Mouse (Mus musculus) forebrain, embryonic 14.5 days (tissue): ENCODE data around the gene Sh3pxd2a. TPM values are rescaled to one million over a fixed set of nuclear protein-coding genes. Genes with fewer than 3 reads are reported as not detected.
A peak's percentile ranks its signal among the peaks of the same experiment; 100 is the strongest.

Experiments
- ATAC-seq: fragments of 200-750 bp; cut with Nextera tagmentation; 2 replicates; pipeline ENCODE4 v1.8.0; 2017; ENCODE audit warnings: mild to moderate bottlenecking, moderate library complexity
- DNase-seq: peaks from one replicate; pipeline ENCODE4 v3.0.0-alpha.2; 2015; ENCODE audit warnings: low spot score
- H3K27ac ChIP-seq: fragments of 300-500 bp; sonication (generic); 2 replicates; pipeline ENCODE4 v1.5.1; 2014; ENCODE audit warnings: low read depth, mild to moderate bottlenecking, control low read depth, low read length, moderate library complexity
- H3K27me3 ChIP-seq: fragments of 300-500 bp; sonication (generic); replicated peaks from 2 replicates; pipeline ENCODE4 v1.6.1; 2014; ENCODE audit warnings: low read length, control low read depth, mixed read lengths; ENCODE audit not compliant: control insufficient read depth, insufficient read depth
- H3K36me3 ChIP-seq: fragments of 300-500 bp; sonication (generic); 2 replicates; pipeline ENCODE4 v1.6.1; 2014; ENCODE audit warnings: low read length, control low read depth; ENCODE audit not compliant: control insufficient read depth, insufficient read depth
- H3K4me1 ChIP-seq: fragments of 300-500 bp; sonication (generic); 2 replicates; pipeline ENCODE4 v1.6.1; 2014; ENCODE audit warnings: antibody characterized with exemption, low read length, control low read depth; ENCODE audit not compliant: control insufficient read depth, insufficient read depth
- H3K4me2 ChIP-seq: fragments of 300-500 bp; sonication (generic); 2 replicates; pipeline ENCODE4 v1.6.1; 2014; ENCODE audit warnings: mild to moderate bottlenecking, control low read depth, low read length
- H3K4me3 ChIP-seq: fragments of 300-500 bp; sonication (generic); 2 replicates; pipeline ENCODE4 v1.5.1; 2014; ENCODE audit warnings: low read depth, low read length, control low read depth
- H3K9ac ChIP-seq: fragments of 300-500 bp; sonication (generic); 2 replicates; pipeline ENCODE4 v1.6.1; 2014; ENCODE audit warnings: mild to moderate bottlenecking, low read length, control low read depth, moderate library complexity
- H3K9me3 ChIP-seq: fragments of 300-500 bp; sonication (generic); replicated peaks from 2 replicates; pipeline ENCODE4 v1.6.1; 2016; ENCODE audit warnings: low read length, control low read depth, mixed read lengths; ENCODE audit not compliant: control insufficient read depth
- WGBS: fragments of 180-500 bp; shearing (Covaris S2); extraction: QIAGEN DNeasy Blood & Tissue Kit; methylation state at CpG from one replicate; pipeline ENCODE4 v1.1.7; 2014; 5-methylcytosine and 5-hydroxymethylcytosine counted together
- polyA plus RNA-seq: library from polyadenylated mRNA; unstranded; fragments of >200 nt; fragmentation: Nextera tagmentation; extraction: Ambion mirVana; gene quantifications from 2 replicates; pipeline ENCODE4 v1.2.1, GENCODE M21; 2014

Sh3pxd2a gene
- polyA plus RNA-seq, result 3.0 and 3.4 TPM in 2 replicates

- H3K4me1 ChIP-seq, result peaks cover 14% of the 10 kb centered on the region
- DNase-seq (peak; percentile 77), ATAC-seq (peak; percentile 91)
- peak within 1 kb of the TSS; percentile 69 for H3K4me3 ChIP-seq
- 2% methylated on average over 27 of the region's 70 CpGs for WGBS
- H3K27ac ChIP-seq, result peak within 1 kb of the TSS; percentile 74
- H3K4me2 ChIP-seq, result peak within 1 kb of the TSS; percentile 94
- no peaks in the 10 kb centered on the region for H3K36me3 ChIP-seq
- H3K27me3 ChIP-seq, result no peaks in the 10 kb centered on the region
- H3K9ac ChIP-seq, result peak within 1 kb of the TSS; percentile 84
- H3K9me3 ChIP-seq, result no peaks in the 10 kb centered on the region
These were observed at the start of gene Sh3pxd2a for GRCm38 (mm10) chr19:47464304-47465241. TSS of gene Sh3pxd2a (minus strand) at chr19:47464401.

DNA sequence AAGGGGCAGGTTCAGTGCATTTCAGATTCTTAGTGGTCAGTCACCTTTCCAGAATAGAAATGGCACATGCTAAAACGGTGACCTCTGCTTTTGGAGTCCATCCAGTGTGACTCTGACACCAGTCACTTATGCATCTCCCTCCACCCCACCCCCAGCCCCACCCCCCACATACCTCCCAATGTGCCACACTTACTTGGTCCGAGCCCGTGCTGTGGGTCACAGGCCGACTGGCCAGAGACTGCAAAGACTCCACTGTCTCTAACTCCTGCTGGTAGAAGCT is 49.4 kb upstream of the Sh3pxd2a start:
- Histone ChIP-seq H3K36me3 (peaks cover 39% of the 10 kb centered on the region), H3K27ac (no peak overlapping the region), H3K4me1 (peaks cover 3% of the 10 kb centered on the region; the same call in 1 of the 2 replicates), H3K4me3 (no peak overlapping the region), H3K9me3 (no peaks in the 10 kb centered on the region), H3K9ac (no peak overlapping the region), H3K27me3 (no peaks in the 10 kb centered on the region), H3K4me2 (no peak overlapping the region)
- WGBS, result 88% methylated on average over 4 of the region's 4 CpGs
- DNase-seq (no peak), ATAC-seq (no peak)

DNA sequence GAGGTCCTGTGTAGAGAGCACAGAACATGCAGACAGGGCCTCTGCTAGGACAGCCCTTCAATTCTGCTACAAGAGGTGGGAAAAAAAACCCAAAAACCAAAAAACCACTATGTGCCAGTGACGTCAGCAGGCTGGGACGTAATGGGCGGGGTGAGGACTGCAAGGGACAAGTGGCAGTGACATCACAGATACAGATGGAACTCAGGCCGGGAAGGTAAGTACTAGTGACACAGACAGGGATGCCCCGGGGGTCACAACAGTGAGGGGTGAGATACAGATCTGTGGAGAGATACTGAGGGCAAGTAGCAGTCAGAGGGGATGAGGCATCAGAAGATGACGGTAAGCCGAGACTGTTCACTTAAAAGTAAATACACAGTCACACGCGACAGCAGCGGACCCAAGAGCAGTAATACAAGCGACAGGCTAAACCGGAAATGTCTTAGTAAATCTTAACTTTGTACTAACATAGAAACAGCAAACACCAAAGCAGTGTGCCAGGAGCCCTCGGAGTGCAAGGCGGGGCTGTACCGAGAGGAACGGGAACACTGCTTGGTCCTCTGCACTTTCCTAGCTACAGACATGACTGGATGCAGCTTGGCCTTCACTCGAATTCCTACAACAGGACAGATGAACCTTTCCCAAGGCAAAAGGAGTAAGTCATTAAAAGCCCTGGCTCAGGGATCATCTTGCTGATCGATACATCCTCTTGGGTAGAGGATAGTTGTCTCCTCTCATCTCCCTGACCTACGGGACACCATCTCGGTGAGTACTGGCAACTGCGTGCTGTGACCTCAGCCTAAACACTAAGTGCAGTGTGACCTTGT is 48.8 kb upstream of the Sh3pxd2a start:
- Histone ChIP-seq H3K27ac (no peak overlapping the region), H3K27me3 (no peaks in the 10 kb centered on the region), H3K9ac (no peak overlapping the region), H3K4me2 (no peak overlapping the region), H3K9me3 (no peaks in the 10 kb centered on the region), H3K4me3 (no peak overlapping the region), H3K4me1 (peaks cover 3% of the 10 kb centered on the region; the same call in 1 of the 2 replicates), H3K36me3 (peaks cover 39% of the 10 kb centered on the region)
- WGBS, result 91% methylated on average over 21 of the region's 21 CpGs
- DNase-seq, result no peak
- no peak for ATAC-seq

DNA sequence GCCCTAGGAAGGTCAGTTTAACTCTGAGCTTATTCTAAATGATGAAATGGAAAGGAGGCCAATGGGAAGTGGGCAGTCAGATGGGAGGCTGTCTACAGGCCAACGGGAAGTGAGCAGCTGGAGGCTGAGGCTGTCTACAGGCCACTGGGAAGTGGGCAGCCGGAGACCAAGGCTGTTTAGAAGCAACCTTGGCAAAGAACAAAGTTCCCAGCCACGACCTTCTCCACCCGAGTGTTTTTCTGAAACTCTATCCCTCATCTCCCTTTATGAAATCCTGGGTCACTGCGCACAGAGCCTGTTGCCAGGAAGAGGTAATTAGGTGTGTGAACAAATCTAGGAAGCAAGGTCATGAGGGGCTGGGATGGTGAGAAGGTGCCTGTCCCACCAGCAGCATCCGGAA is 47.8 kb upstream of the Sh3pxd2a start:
- ATAC-seq, result no peak
- Histone ChIP-seq H3K36me3 (peaks cover 39% of the 10 kb centered on the region), H3K9me3 (no peaks in the 10 kb centered on the region), H3K4me3 (no peak overlapping the region), H3K4me1 (peaks cover 3% of the 10 kb centered on the region; the same call in 1 of the 2 replicates), H3K27me3 (no peaks in the 10 kb centered on the region), H3K27ac (no peak overlapping the region), H3K9ac (no peak overlapping the region), H3K4me2 (no peak overlapping the region)
- 85% methylated on average over 6 of the region's 6 CpGs for WGBS
- DNase-seq, result no peak

DNA sequence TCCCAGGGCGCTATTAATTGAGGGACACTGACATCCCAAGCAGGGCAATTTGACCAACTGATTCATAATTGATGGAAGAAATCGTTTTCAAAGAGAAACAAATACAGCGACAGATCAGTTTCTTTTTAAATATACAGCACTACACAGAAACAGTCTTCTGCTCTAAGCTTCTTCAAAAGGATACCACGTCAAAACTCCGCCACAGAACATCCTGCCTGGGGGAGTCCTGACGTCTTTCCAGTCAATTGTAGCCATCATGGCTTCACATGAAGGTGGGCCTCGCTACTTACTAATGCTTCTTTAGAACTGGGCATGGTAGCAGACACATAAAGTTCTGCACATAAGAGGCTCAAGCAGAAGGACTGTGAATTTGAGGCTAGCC is 47.1 kb upstream of the Sh3pxd2a start:
- WGBS, result 72% methylated on average over 7 of the region's 7 CpGs
- no peak for ATAC-seq
- peak overlapping the region; percentile 32; the same call in 1 of the 2 replicates for H3K9ac ChIP-seq

GRCm38 (mm10) chr19:47510473-47511293 is 46.5 kb upstream of the Sh3pxd2a start:
- Histone ChIP-seq H3K36me3 (peaks cover 31% of the 10 kb centered on the region), H3K27me3 (no peaks in the 10 kb centered on the region), H3K27ac (peak overlapping the region; percentile 48; the same call in 1 of the 2 replicates), H3K4me1 (peaks cover 3% of the 10 kb centered on the region; the same call in 1 of the 2 replicates), H3K9ac (peak overlapping the region; percentile 32; the same call in 1 of the 2 replicates), H3K9me3 (no peaks in the 10 kb centered on the region), H3K4me3 (no peak overlapping the region), H3K4me2 (peak overlapping the region; percentile 28; the same call in 1 of the 2 replicates)
- WGBS, result 33% methylated on average over 25 of the region's 25 CpGs
- DNase-seq (peak; percentile 31), ATAC-seq (no peak)

More for the DNA sequence above, 47.1 kb upstream of the Sh3pxd2a start:
- Histone ChIP-seq H3K4me3 (no peak overlapping the region), H3K27ac (peak overlapping the region; percentile 48; the same call in 1 of the 2 replicates), H3K27me3 (no peaks in the 10 kb centered on the region), H3K4me1 (peaks cover 3% of the 10 kb centered on the region; the same call in 1 of the 2 replicates), H3K36me3 (peaks cover 37% of the 10 kb centered on the region), H3K9me3 (no peaks in the 10 kb centered on the region), H3K4me2 (no peak overlapping the region)
- DNase-seq, result no peak

GRCm38 (mm10) chr19:47510135-47510472 is 45.9 kb upstream of the Sh3pxd2a start:
- Histone ChIP-seq H3K9me3 (no peaks in the 10 kb centered on the region), H3K4me2 (no peak overlapping the region), H3K27ac (peak overlapping the region; percentile 48; the same call in 1 of the 2 replicates), H3K4me3 (no peak overlapping the region), H3K4me1 (peaks cover 3% of the 10 kb centered on the region; the same call in 1 of the 2 replicates), H3K36me3 (peaks cover 30% of the 10 kb centered on the region), H3K9ac (no peak overlapping the region), H3K27me3 (no peaks in the 10 kb centered on the region)
- 86% methylated on average over 7 of the region's 7 CpGs for WGBS
- ATAC-seq (no peak), DNase-seq (no peak)

GRCm38 (mm10) chr19:47508771-47509281 is 44.6 kb upstream of the Sh3pxd2a start:
- Histone ChIP-seq H3K9me3 (no peaks in the 10 kb centered on the region), H3K4me2 (no peak overlapping the region), H3K36me3 (peaks cover 19% of the 10 kb centered on the region; the same call in 1 of the 2 replicates), H3K27me3 (no peaks in the 10 kb centered on the region), H3K9ac (no peak overlapping the region), H3K4me1 (peaks cover 3% of the 10 kb centered on the region; the same call in 1 of the 2 replicates), H3K27ac (no peak overlapping the region), H3K4me3 (no peak overlapping the region)
- 85% methylated on average over 5 of the region's 5 CpGs for WGBS
- no peak for DNase-seq
- ATAC-seq, result no peak
